9 mouse cellular contexts compared by ENCODE assay signal in genomic region chr12:83521083-83521482, GRCm38 (mm10). TPM values are rescaled to one million over a fixed set of nuclear protein-coding genes. Genes with fewer than 3 reads are reported as not detected.
A peak's percentile ranks its signal among the peaks of the same experiment; 100 is the strongest.
DNase-seq lines count a peak whose midpoint lies in the region; ATAC-seq and TF ChIP-seq lines count a peak whose summit lies in the region.
"Had no signal": no experiment of that assay in that cellular context is flagged by ENCODE, and none has a peak within 500 bp of the region (broad histone marks: within the 10 kb centered on the region; RNA-seq: fewer than 3 reads in every experiment).

No protein-coding gene starts in this region.

- ATAC-seq in lung, embryonic 14.5 days (ENCODE audit: insufficient read depth) = no peak
- ATAC-seq in embryonic facial prominence, embryonic 14.5 days (ENCODE audit: low read depth) = no peak
- ATAC-seq in limb, embryonic 12.5 days (ENCODE audit: insufficient number of reproducible peaks, insufficient read depth, low FRiP score, low TSS enrichment, low read depth) = no peak

- no peaks in the 10 kb centered on the region for H3K27me3 ChIP-seq in lung, embryonic 14.5 days (ENCODE audit: insufficient read depth, low read length)
- H3K27me3 ChIP-seq in embryonic facial prominence, embryonic 14.5 days (replicated peaks; ENCODE audit: control insufficient read depth, insufficient read depth, low read length) = no peaks in the 10 kb centered on the region
- H3K27me3 ChIP-seq in limb, embryonic 12.5 days = no peaks in the 10 kb centered on the region
- H3K27me3 ChIP-seq in small intestine, adult 2 months (ENCODE audit: control insufficient read depth, insufficient read depth, low read length) = no peaks in the 10 kb centered on the region

- no peak overlapping the region for H3K27ac ChIP-seq in lung, embryonic 14.5 days (ENCODE audit: low read depth)
- no peak overlapping the region for H3K27ac ChIP-seq in embryonic facial prominence, embryonic 14.5 days (replicated peaks; ENCODE audit: low read depth, low read length)
- H3K27ac ChIP-seq in limb, embryonic 12.5 days = no peak overlapping the region
- no peak overlapping the region for H3K27ac ChIP-seq in small intestine, adult 2 months (ENCODE audit: insufficient read depth, low read depth, low read length)

- no peaks in the 10 kb centered on the region for H3K36me3 ChIP-seq in lung, embryonic 14.5 days (ENCODE audit: insufficient read depth)
- no peaks in the 10 kb centered on the region for H3K36me3 ChIP-seq in embryonic facial prominence, embryonic 14.5 days (ENCODE audit: control insufficient read depth, insufficient read depth, low read length)
- peaks cover 1% of the 10 kb centered on the region; the same call in 1 of the 2 replicates for H3K36me3 ChIP-seq in limb, embryonic 12.5 days
- no peaks in the 10 kb centered on the region for H3K36me3 ChIP-seq in small intestine, adult 2 months (ENCODE audit: control insufficient read depth, insufficient read depth, low read length)

- H3K4me2 ChIP-seq in lung, embryonic 14.5 days = peak overlapping the region; percentile 71
- peak overlapping the region; percentile 55 for H3K4me2 ChIP-seq in embryonic facial prominence, embryonic 14.5 days (ENCODE audit: low read depth, low read length)
- H3K4me2 ChIP-seq in limb, embryonic 12.5 days = peak overlapping the region; percentile 64

- WGBS in lung, embryonic 14.5 days = 28% methylated on average over 8 of the region's 8 CpGs
- whole genome bisulfite sequencing in lung, adult 2 months = 40% methylated on average over 8 of the region's 8 CpGs
- WGBS in embryonic facial prominence, embryonic 14.5 days = 39% methylated on average over 8 of the region's 8 CpGs
- 42% methylated on average over 8 of the region's 8 CpGs for WGBS in limb, embryonic 12.5 days
- WGBS in small intestine, adult 2 months = 39% methylated on average over 8 of the region's 8 CpGs

- no peak for TF ChIP-seq POLR2A in lung, adult 2 months (IDR thresholded peaks at IDR 0.05; ENCODE audit: borderline replicate concordance, extremely low read depth, low read depth, low read length)
- TF ChIP-seq POLR2A in small intestine, adult 2 months (IDR thresholded peaks at IDR 0.05; ENCODE audit: low read depth, low read length) = no peak

- H3K9ac ChIP-seq in lung, embryonic 14.5 days = peak overlapping the region; percentile 64
- H3K9ac ChIP-seq in embryonic facial prominence, embryonic 14.5 days (ENCODE audit: low read depth, low read length) = peak overlapping the region; percentile 61; the same call in 1 of the 2 replicates
- peak overlapping the region; percentile 65 for H3K9ac ChIP-seq in limb, embryonic 12.5 days (replicated peaks)

- H3K4me1 ChIP-seq in lung, embryonic 14.5 days (ENCODE audit: insufficient read depth) = no peaks in the 10 kb centered on the region
- H3K4me1 ChIP-seq in lung, adult 2 months (ENCODE audit: control insufficient read depth, insufficient read depth, low read length) = no peaks in the 10 kb centered on the region
- H3K4me1 ChIP-seq in embryonic facial prominence, embryonic 14.5 days (ENCODE audit: control insufficient read depth, insufficient read depth, low read length) = peaks cover 8% of the 10 kb centered on the region
- peaks cover 13% of the 10 kb centered on the region for H3K4me1 ChIP-seq in limb, embryonic 12.5 days (replicated peaks)
- H3K4me1 ChIP-seq in small intestine, adult 2 months (ENCODE audit: control insufficient read depth, insufficient read depth, insufficient read length, low read length) = peaks cover 4% of the 10 kb centered on the region; the same call in 1 of the 2 replicates

- peak overlapping the region; percentile 69 for H3K4me3 ChIP-seq in lung, embryonic 14.5 days (ENCODE audit: low read depth, low read length)
- no peak overlapping the region for H3K4me3 ChIP-seq in lung, adult 2 months (replicated peaks; ENCODE audit: extremely low read depth, low read depth, low read length)
- H3K4me3 ChIP-seq in embryonic facial prominence, embryonic 14.5 days (ENCODE audit: low read depth, low read length) = peak overlapping the region; percentile 56
- H3K4me3 ChIP-seq in limb, embryonic 12.5 days (replicated peaks) = peak overlapping the region; percentile 68
- peak overlapping the region; percentile 75; the same call in 1 of the 2 replicates for H3K4me3 ChIP-seq in small intestine, adult 2 months (ENCODE audit: low read depth, low read length)

- no peaks in the 10 kb centered on the region for H3K9me3 ChIP-seq in lung, embryonic 14.5 days (ENCODE audit: low read depth, low read length)
- no peaks in the 10 kb centered on the region for H3K9me3 ChIP-seq in embryonic facial prominence, embryonic 14.5 days (ENCODE audit: control insufficient read depth, low read length)
- H3K9me3 ChIP-seq in limb, embryonic 12.5 days = no peaks in the 10 kb centered on the region

- no peak for TF ChIP-seq CTCF in lung, embryonic 14.5 days (IDR thresholded peaks at IDR 0.05; ENCODE audit: low read depth)
- no peak for TF ChIP-seq CTCF in lung, adult 2 months (IDR thresholded peaks at IDR 0.05; ENCODE audit: insufficient read depth, low read length)
- TF ChIP-seq CTCF in small intestine, adult 2 months (IDR thresholded peaks at IDR 0.05; ENCODE audit: extremely low read depth, insufficient read length, insufficient replicate concordance, low read depth, low read length) = no peak

- peak; percentile 10 for DNase-seq in lung, embryonic 14.5 days
- DNase-seq in lung, adult 2 months = no peak
- no peak for DNase-seq in embryonic facial prominence, embryonic 14.5 days (ENCODE audit: low spot score)
- DNase-seq in adrenal gland, postnatal 25 days = no peak
- no peak for DNase-seq in adrenal gland, postnatal 14 days
- DNase-seq in Muller cell, postnatal 12 days (ENCODE audit: inconsistent ontology term) = no peak
- DNase-seq: adrenal gland, adult 2 months had no signal

RNA-seq across cellular contexts. Expression of gene Dcaf4, which starts 0.8 kb away (rescaled TPM):
- 21.3 and 25.1 TPM in 2 replicates for polyA plus RNA-seq in lung, embryonic 14.5 days (2014; fragmentation: Nextera tagmentation; extraction: Ambion mirVana)
- polyA plus RNA-seq in lung, adult 2 months (2012; rRNA removed) = 10.1 and 19.5 TPM in 2 replicates
- polyA plus RNA-seq in embryonic facial prominence, embryonic 14.5 days (2014; fragmentation: Nextera tagmentation; extraction: Ambion mirVana) = 32.8 and 34.7 TPM in 2 replicates
- polyA plus RNA-seq in limb, embryonic 12.5 days (2016; fragmentation: Nextera tagmentation; extraction: Ambion mirVana) = 31.8 and 33.7 TPM in 2 replicates
- polyA plus RNA-seq in small intestine, adult 2 months (2012; rRNA removed) = 4.7 and 9.3 TPM in 2 replicates
- total RNA-seq in adrenal gland, postnatal 25 days (2021) = 56.8 and 65.9 TPM in 2 replicates
- 45.2 and 45.4 TPM in 2 replicates for total RNA-seq in adrenal gland, postnatal 14 days (2021)

RNA-seq across cellular contexts. Expression of gene Dpf3, which starts 33.6 kb away (rescaled TPM):
- polyA plus RNA-seq in lung, embryonic 14.5 days (2014; fragmentation: Nextera tagmentation; extraction: Ambion mirVana) = 3.1 and 3.9 TPM in 2 replicates
- 0.69 and 1.2 TPM in 2 replicates for polyA plus RNA-seq in lung, adult 2 months (2012; rRNA removed)
- 4.3 and 6.1 TPM in 2 replicates for polyA plus RNA-seq in embryonic facial prominence, embryonic 14.5 days (2014; fragmentation: Nextera tagmentation; extraction: Ambion mirVana)
- polyA plus RNA-seq in limb, embryonic 12.5 days (2016; fragmentation: Nextera tagmentation; extraction: Ambion mirVana) = 4.4 and 5.4 TPM in 2 replicates
- 1.7 and 10.0 TPM in 2 replicates for polyA plus RNA-seq in small intestine, adult 2 months (2012; rRNA removed)
- total RNA-seq in adrenal gland, postnatal 25 days (2021) = 11.3 and 14.1 TPM in 2 replicates
- total RNA-seq in adrenal gland, postnatal 14 days (2021) = 10.6 and 12.2 TPM in 2 replicates
